Mouse (Mus musculus) right cerebral cortex, postnatal 4 days (tissue): ENCODE results near the gene Il22ra2.
"Not testable (repeated sequence)": the region's sequence is repeated elsewhere in the genome, so short reads cannot be mapped to it uniquely, and the experiment has no call there.

ENCODE experiments used
- DNase-seq: peaks from one replicate; pipeline ENCODE4 v3.0.0-alpha.2; 2022

Gene Il22ra2

GRCm38 (mm10) chr10:19601502-19601901 lies 20.3 kb upstream of the Il22ra2 start:
- not testable (repeated sequence) for DNase-seq

GRCm38 (mm10) chr10:19603231-19603630 lies 18.6 kb upstream of the Il22ra2 start:
- DNase-seq = no peak

- DNase-seq = no peak
These were observed 12.7 kb upstream of the Il22ra2 start for GRCm38 (mm10) chr10:19609125-19609524.

GRCm38 (mm10) chr10:19611616-19612015 lies 10.2 kb upstream of the Il22ra2 start:
- no peak for DNase-seq

- no peak for DNase-seq
These were observed 8.6 kb upstream of the Il22ra2 start for GRCm38 (mm10) chr10:19613111-19613753.

GRCm38 (mm10) chr10:19619736-19620135 lies 2.1 kb upstream of the Il22ra2 start:
- no peak for DNase-seq

- no peak for DNase-seq
These were observed 2.8 kb downstream of the Il22ra2 start for GRCm38 (mm10) chr10:19624617-19625016.

GRCm38 (mm10) chr10:19627342-19627741 lies 5.5 kb downstream of the Il22ra2 start:
- DNase-seq = no peak

GRCm38 (mm10) chr10:19627748-19628147 lies 6.0 kb downstream of the Il22ra2 start:
- DNase-seq = no peak

- DNase-seq = no peak
These were observed 9.9 kb downstream of the Il22ra2 start for GRCm38 (mm10) chr10:19631616-19632195.

- DNase-seq = no peak
These were observed 17.1 kb downstream of the Il22ra2 start for GRCm38 (mm10) chr10:19638851-19639250.

- DNase-seq = no peak
These were observed 17.8 kb downstream of the Il22ra2 start for GRCm38 (mm10) chr10:19639630-19640029.

- no peak for DNase-seq
These were observed 23.3 kb downstream of the Il22ra2 start for GRCm38 (mm10) chr10:19645119-19645518.

GRCm38 (mm10) chr10:19657426-19657825 lies 35.6 kb downstream of the Il22ra2 start:
- no peak for DNase-seq

GRCm38 (mm10) chr10:19659953-19660352 lies 38.2 kb downstream of the Il22ra2 start:
- no peak for DNase-seq

GRCm38 (mm10) chr10:19668973-19669372 lies 47.2 kb downstream of the Il22ra2 start:
- DNase-seq = no peak

GRCm38 (mm10) chr10:19672015-19672414 lies 50.2 kb downstream of the Il22ra2 start:
- no peak for DNase-seq

- no peak for DNase-seq
These were observed 51.3 kb downstream of the Il22ra2 start for GRCm38 (mm10) chr10:19673146-19673545.
